Mouse (Mus musculus): ENCODE results near the gene Bnip2.

Gene Bnip2

DNA sequence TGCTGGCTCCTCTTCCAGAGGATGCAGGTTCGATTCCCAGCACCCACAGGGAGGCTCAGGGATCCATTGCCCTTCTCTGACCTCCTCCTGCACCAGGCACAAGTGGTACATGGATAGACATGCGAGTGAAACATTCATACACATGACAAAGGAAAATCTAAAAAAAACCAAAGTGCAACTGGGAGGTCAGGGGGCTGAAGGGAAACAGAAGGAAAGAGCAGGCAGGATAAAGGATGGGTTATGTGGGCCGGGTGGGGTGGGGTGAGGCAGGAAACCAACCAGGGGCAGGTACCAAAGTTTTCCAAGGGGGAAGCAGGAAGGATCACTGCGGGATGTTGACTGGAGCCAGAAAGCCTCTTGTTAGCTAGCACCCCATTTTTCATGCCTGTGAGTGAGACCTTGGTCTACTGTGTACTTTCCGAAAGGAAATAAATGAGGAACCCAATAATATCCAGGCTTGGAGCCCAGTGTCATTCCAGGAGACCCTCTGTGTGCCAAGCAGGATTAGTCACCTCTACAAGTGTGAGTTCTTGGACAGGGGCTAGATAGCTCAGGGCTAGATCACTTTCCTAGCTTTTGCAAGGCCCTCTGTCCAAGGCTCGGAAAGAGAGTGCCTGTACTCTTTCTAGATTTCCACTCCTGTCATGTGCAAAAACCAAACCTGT, 59.6 kb downstream of the Bnip2 start:
- DNase-seq (ENCODE audit: low spot score) = no peak

DNA sequence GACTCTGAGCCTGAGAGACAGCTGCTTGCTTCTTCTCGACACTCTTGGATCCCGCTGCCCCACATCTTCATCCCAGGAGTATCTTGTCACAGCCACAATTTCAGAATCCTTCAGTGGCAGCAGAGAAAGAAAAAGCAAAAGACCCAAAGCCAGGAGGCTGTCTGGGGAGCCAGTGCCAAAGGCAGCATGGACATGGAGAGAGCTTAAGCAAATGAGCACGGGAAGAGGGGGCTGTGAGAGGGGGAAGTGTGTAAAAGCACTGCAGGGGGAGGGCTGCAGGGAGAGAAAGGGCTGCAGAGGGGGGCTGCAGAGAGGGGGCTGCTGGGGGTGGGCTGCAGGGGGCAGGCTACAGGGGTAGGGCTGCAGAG, 60.1 kb downstream of the Bnip2 start:
- no peak for DNase-seq (ENCODE audit: low spot score)

DNA sequence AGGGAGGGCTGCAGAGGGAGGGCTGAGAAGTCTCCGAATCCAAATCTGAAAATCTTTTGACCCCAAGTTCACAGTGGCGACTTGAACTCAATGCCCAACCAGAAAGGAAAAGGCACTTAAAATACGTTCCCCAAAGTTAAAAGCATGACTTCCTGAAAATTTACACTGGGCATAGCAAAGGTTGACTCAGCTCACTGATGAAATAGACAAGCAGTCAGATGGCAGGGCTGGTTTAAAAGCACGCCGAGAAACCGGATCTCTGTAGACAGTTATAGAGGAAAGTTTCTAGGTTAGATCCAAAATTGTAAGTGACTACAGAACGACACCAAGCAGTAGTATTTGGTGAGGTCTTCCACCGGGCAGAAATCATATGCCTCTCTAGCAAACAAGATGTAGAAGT, 60.6 kb downstream of the Bnip2 start:
- DNase-seq (ENCODE audit: low spot score) = no peak

DNA sequence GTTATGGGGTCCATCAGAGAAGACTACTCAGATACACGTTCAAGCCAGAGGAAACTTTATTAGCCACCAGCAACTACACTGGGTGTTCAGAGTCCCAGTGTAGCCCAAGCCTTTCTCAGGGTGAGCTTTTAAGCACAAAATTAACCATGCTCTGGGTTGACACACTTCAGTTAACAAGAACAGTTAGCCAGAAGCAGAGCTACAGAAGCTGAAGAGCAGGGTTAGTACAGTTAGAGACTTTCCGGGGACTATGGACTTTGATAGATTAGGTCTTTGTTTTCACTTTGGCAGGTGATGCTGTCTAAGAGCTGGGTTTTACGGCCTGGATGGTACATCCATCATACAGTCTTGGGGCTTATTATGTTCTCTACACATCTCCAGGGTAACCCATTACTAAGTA, 63.5 kb downstream of the Bnip2 start:
- DNase-seq (ENCODE audit: low spot score) = no peak

DNA sequence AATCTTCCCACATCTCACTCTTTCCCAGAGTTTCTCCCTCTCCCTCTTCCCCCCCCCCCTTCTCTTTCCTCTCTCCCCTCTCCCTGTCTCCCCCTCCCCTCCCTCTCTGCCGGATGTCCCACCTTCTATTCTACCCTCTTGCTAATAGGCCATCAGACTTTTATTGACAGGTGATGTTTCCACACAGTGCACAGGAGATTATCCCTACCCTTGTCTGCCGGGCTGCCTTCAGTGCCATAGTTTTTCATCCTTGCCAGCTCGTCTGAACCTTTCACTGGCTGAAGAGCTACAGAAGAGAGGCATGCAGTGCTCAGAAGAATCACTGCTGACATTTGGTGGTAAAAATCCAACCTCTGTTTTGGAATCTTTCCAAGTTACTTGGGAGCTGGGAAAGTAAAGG, 64.1 kb downstream of the Bnip2 start:
- DNase-seq (ENCODE audit: low spot score) = no peak
